Mouse (Mus musculus): Measurements from ENCODE around the gene Ehd1.
A peak's percentile ranks its signal among the peaks of the same experiment; 100 is the strongest.
"Not testable (repeated sequence)": the region's sequence is repeated elsewhere in the genome, so short reads cannot be mapped to it uniquely, and the experiment has no call there.

Ehd1 gene

DNA sequence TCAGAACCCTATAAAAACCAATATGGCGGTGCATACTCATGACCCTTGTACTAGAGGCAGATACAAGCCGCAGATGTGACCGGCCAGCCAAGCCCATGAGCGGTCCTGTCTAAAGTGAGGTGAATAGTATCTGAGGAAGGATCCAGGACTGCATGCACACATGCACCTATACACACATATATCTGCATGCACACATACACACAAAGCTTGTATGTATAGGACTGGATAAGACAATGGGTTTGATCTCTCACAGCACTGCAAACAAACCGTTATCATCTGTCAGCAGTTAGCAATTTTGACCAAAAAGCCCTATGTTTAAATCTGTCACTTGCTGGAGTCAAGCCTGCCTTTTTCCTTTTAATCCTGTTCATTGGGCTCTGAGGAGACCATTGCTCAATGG, 25.6 kb downstream of the Ehd1 start:
- DNase-seq (ENCODE audit: low spot score): no peak

- DNase-seq (ENCODE audit: low spot score): no peak
Measured at GRCm38 (mm10) chr19:6302522-6302921, 26.0 kb downstream of the Ehd1 start.

- DNase-seq (ENCODE audit: low spot score): no peak
Measured at GRCm38 (mm10) chr19:6303831-6304230, 27.3 kb downstream of the Ehd1 start.

DNA sequence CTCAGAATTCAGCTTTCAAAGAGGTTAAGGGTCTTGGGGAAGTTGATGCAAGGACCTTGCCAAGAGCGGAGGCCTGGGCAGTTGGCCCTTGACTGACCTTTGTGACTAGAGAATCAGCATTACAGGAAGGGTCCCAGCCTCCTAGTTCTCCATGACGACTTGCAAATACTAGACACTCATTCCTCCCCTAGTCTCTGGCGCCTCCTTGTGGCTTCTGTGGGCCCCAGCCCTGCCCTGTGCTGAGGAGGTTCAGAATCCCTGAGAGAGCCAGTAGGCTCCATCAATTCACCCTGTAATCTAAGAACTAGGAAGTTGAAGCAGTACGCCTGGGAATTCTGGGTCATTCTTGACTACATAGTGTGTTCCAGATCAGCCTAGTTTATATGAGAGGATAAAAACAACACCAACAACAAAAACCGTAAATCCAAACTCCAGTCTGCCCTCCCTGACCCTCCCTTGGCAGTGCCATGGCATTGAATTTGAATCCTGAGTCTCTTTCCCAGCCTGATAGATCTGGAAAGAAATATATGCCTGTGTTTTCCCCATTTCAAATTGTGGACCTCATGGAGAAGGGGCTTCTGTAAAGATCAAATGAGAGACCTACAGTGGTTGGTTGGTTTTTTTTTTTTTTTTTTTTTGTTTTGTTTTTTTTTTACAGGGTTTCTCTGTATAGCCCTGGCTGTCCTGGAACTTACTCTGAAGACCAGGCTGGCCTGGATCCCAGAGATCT, 28.4 kb downstream of the Ehd1 start:
- DNase-seq (ENCODE audit: low spot score): peak; percentile 77

DNA sequence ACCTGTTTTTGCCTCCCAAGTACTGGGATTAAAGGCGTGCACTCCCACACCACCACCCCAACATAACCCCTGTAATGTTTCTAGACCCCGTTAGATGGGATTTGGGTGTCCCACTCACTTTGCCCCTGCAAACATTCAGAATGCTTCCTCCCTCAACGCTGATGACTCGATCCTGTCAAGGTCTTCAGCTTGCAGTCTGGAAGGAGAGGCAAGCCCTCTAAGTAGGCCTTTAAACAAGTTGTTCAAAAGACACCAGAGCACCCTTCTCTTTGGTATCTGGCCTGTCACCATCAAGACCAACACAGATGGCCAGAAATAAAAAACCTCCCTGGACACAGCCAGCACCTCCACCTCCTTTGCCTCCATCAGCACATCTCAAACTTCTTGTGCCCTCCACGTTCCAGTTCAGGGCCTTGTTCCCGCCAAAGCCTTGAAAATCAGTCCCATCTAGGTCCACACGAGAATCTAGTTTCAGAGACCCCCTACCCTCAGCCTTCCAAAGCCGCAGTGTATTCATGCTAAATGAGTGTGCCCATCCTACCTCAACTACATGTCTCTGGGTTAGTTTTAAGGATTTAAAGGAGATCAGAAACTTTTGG, 29.1 kb downstream of the Ehd1 start:
- DNase-seq (ENCODE audit: low spot score): no peak

DNA sequence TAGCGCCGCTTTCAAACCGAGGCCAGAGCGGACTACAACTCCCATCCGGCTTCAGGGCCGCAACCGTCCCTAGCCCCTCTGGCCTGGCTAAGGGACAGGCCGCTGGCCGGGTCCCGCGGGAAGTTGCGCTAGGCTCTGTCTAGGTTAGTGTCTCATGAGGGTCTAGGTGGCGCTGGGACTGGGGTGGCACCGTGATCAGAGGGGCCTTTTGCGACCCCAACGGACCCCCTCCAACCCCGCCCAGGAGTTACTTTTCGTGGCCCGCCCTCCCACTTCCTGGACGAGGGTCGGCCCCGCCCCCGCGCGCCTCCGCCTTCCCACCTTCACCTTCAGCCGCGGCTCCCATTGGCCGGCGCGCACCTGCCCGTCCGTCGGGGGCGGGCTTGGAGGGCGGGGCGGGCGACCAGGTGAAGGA, 29.6 kb downstream of the Ehd1 start, which contains the start of gene Cdc42bpg:
Gene Cdc42bpg (plus strand): TSS at position 320 of the 415 bp plus-strand sequence.
- no peak for DNase-seq (ENCODE audit: low spot score)

GRCm38 (mm10) chr19:6306586-6306985, 30.1 kb downstream of the Ehd1 start:
- no peak for DNase-seq (ENCODE audit: low spot score)

DNA sequence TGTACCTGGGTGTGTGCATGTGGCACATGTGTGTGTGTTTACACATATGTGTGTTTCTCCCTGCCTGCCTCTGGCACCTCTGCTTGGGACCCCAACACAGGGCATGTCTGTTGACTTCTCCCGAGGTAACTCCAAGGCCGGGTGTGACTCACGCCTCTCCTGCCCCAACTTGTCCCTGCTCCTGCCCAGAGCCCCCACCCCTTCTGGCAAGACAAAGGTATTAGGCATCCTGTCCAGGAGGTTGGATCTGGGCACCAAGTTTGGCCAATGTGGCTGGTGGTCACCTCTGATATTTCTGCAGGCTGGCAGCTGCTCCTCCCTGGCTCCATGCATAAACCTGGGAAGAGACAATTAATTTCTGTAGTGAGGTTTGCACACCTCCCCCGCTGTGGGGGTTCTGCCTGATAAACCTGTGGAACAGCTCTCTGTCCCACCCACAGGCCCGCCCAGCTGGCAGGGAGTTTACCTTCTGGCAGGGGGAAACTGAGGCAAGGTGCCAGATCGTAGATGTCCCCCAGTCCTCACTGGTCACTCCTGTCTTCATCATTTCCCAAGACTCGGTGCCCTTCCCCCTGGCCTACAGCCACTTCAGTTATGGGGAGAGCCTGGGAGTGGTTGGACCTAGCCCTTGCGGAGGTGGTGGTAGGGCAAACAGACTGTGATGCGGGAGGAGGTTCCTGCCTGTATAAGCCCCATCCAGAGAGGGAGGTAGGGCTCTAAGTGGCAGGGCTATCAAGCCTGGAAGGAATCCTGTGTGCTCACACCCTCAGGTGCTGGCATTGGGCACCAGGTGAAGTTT, 31.4 kb downstream of the Ehd1 start:
- no peak for DNase-seq (ENCODE audit: low spot score)

DNA sequence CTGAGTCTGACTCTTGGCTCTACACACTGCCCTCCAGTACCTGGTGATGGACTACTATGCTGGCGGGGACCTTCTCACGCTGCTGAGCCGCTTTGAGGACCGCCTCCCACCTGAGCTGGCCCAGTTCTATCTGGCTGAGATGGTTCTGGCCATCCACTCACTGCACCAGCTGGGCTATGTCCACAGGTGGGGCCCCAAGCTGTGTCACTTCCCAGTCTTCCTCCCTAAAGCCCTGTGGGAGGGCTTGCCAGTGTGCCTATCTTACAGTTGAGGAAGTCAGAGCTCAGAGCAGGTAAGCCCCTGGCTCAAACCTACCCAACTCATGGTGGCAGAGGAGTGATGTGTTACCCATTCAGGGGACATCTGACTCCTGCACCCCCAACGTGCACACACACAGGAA, 33.7 kb downstream of the Ehd1 start:
- DNase-seq (ENCODE audit: low spot score): no peak

DNA sequence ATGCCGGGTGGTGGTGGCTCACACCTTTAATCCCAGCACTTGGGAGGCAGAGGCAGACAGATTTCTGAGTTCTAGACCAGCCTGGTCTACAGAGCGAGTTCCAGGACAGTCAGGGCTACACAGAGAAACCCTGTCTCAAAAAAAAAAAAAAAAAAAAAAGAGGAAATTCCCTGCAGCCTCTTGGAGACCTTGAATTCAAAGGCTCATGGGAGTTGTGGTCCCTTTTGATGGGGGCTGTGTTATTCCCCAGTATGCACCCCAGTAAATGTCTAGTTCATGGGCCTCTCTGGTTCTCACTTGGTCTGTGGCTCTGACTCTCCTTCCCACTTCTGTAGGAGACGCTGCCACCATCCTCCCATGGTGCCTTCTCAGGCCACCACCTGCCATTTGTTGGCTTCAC, 35.3 kb downstream of the Ehd1 start:
- not testable (repeated sequence) for DNase-seq (ENCODE audit: low spot score)

GRCm38 (mm10) chr19:6313796-6314195, 37.3 kb downstream of the Ehd1 start:
- no peak for DNase-seq (ENCODE audit: low spot score)

GRCm38 (mm10) chr19:6314513-6314912, 38.0 kb downstream of the Ehd1 start:
- DNase-seq (ENCODE audit: low spot score): no peak

GRCm38 (mm10) chr19:6315573-6315972, 39.0 kb downstream of the Ehd1 start:
- DNase-seq (ENCODE audit: low spot score): no peak

GRCm38 (mm10) chr19:6318145-6318544, 41.6 kb downstream of the Ehd1 start:
- DNase-seq (ENCODE audit: low spot score): no peak

DNA sequence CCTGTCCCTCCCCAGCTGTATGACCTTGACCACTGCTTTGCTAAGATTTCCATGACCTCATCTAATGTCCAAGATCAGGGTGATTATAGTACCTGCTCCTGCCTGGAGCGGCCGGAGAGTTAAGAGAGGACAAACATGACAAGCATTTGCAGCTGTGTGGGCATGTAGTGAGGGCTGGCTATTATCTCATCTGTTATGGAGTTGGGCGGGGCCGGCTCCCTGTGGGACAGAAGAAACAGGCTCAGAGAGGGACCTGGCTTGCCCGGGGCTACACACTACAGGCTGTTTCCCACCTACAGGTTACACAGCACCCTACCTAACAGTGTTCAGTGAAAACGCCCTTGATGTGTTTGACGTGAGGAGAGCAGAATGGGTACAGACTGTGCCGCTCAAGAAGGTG, 44.8 kb downstream of the Ehd1 start:
- DNase-seq (ENCODE audit: low spot score): no peak

GRCm38 (mm10) chr19:6321786-6322621, 45.5 kb downstream of the Ehd1 start:
- DNase-seq (ENCODE audit: low spot score): no peak

GRCm38 (mm10) chr19:6324751-6325150, 48.2 kb downstream of the Ehd1 start:
- no peak for DNase-seq (ENCODE audit: low spot score)

GRCm38 (mm10) chr19:6331178-6331577, 54.7 kb downstream of the Ehd1 start:
- DNase-seq (ENCODE audit: low spot score): no peak

DNA sequence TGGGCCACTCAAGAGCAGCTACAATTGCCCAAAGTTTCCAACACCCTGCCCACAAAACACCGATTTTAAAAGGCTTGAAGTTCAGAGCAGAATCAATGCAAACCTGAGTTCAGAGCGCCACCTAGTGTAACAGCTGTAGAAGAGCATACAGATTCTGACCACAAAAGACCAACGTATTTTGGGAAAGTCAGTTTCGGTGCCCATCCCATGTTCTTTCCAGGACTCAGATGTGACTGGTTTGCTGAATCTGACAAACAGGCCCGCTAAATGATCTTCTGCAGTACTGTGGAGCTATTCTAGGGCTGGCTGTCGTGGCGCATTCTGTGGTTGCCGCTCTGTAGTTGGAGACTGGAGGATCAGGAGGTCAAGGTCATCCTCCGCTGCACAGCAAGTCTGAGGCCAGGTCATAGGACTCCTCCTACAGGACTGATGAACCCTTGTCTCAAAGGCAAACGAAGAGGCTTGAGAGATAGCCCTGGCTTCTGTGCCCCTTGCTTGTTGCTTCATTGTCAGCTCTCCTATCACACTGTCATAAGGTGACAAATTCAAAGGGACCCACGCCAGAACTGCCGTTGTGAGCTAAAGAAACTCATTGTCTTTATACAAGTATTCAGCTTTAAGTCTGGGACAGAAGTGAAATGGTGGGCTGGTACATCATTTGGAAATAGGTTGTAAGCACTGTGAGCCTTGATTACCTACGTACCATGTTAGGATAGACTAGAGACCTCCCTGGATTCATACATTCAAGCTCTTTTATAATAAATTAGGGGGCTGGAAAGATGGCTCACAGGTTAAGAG, 55.4 kb downstream of the Ehd1 start:
- DNase-seq (ENCODE audit: low spot score): no peak

GRCm38 (mm10) chr19:6333761-6334595, 57.5 kb downstream of the Ehd1 start:
- no peak for DNase-seq (ENCODE audit: low spot score)

Data from layer of hippocampus, adult 9-10 months (tissue).